Mouse (Mus musculus) bone marrow macrophage, adult 2 months (primary cell): Measurements from ENCODE around the gene Scyl1. TPM values are rescaled to one million over a fixed set of nuclear protein-coding genes. Genes with fewer than 3 reads are reported as not detected.
"Not testable (repeated sequence)": the region's sequence is repeated elsewhere in the genome, so short reads cannot be mapped to it uniquely, and the experiment has no call there.

ENCODE experiments used
- H3K27ac ChIP-seq: 2 replicates; pipeline ENCODE4 v1.5.1; 2012; ENCODE audit warnings: low read depth, low read length; ENCODE audit not compliant: insufficient read depth
- H3K4me1 ChIP-seq: 2 replicates; pipeline ENCODE4 v1.6.1; 2012; ENCODE audit warnings: low read length; ENCODE audit not compliant: control insufficient read depth, insufficient read depth
- H3K4me3 ChIP-seq: 2 replicates; pipeline ENCODE4 v1.5.1; 2012; ENCODE audit warnings: mild to moderate bottlenecking, low read length, moderate library complexity; ENCODE audit not compliant: insufficient read depth
- CTCF ChIP-seq: IDR thresholded peaks from 2 replicates; pipeline ENCODE4 v1.5.1; 2012; ENCODE audit warnings: low read depth, mild to moderate bottlenecking, low read length, moderate library complexity
- POLR2A ChIP-seq: IDR thresholded peaks from 2 replicates; pipeline ENCODE4 v1.6.1; 2012; ENCODE audit warnings: mild to moderate bottlenecking, low read depth, low read length, borderline replicate concordance
- polyA plus RNA-seq: library from polyadenylated mRNA; stranded (reverse); fragments of >200 nt; gene quantifications from 2 replicates; pipeline ENCODE4 v1.2.4, GENCODE M21; 2012; ENCODE audit not compliant: missing spikeins, insufficient read depth, insufficient read length

The Scyl1 gene
- 46.7 and 48.3 TPM in 2 replicates for polyA plus RNA-seq

DNA sequence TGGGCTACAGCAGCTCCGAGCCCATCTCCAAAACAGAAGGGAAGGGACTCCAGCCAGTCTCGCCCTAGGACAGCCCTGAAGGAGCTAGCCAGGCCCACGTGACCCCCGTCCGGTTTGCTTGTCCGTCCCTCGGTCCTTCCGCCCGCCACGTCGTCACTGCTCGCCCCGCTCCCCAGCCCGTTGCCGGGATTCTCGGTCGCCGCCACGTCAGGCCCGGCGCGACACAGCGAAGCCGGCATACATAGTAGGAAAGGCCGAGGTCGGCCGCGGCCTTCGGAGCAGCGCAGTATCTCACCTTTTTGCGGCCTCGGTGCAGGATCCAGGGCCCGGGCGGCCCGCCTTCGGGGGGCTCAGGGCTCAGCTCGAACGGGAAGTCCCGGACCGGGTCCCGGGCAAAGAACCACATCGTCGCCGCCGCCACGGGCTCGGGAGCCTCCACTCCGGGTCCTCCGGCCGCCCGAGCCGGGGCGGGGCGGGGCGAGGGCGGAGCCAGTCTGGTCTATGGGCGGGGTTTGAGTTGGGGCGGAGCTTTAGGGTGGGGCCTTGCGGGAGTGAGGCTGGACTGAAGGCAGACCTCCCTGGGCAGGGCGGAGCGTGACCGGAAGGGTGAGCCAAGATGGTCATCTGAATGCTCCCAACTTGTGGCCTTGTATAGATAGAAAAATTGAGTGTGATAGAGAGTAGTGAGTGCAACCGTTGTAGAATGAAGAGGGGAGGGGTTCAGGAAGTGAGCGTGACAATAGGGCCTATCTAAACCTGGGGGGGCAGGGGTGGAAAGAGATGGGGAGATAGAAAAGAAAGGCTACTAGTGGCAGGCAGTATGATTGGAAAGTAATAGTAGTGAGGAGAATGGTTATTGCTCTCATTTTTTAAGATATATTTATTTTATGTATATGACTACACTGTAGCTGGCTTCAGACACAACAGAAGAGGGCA lies at the start of gene Scyl1:
Gene Scyl1 (minus strand): TSS at position 495 of the 936 bp plus-strand sequence.
- TF ChIP-seq CTCF: no peak
- TF ChIP-seq POLR2A: no peak
- H3K4me1 ChIP-seq: peaks cover 8% of the 10 kb centered on the region
- peak within 1 kb of the TSS; percentile 79 for H3K27ac ChIP-seq
- H3K4me3 ChIP-seq: peak within 1 kb of the TSS; percentile 80

DNA sequence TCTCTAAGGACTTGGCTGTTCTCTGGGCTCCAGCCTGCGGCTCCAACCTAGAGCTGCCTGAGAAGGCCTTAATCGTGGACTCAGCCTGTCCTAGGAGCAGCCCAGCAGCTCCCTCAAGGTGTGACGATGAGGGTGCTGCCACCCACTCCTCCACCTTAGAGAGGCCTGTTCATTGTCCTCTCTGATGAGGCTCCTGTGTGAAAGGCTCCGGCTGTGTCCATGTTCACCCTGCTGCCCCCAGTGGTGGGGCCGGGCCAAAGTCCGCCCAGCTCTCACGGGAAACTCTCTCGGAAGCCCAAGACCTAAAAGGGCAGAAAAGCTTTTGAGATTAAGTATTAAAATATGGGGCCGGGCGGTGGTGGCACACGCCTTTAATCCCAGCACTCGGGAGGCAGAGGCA lies 48.3 kb upstream of the Scyl1 start:
- TF ChIP-seq CTCF: no peak
- Histone ChIP-seq H3K27ac (no peak overlapping the region), H3K4me1 (peaks cover 30% of the 10 kb centered on the region), H3K4me3 (no peak overlapping the region)

DNA sequence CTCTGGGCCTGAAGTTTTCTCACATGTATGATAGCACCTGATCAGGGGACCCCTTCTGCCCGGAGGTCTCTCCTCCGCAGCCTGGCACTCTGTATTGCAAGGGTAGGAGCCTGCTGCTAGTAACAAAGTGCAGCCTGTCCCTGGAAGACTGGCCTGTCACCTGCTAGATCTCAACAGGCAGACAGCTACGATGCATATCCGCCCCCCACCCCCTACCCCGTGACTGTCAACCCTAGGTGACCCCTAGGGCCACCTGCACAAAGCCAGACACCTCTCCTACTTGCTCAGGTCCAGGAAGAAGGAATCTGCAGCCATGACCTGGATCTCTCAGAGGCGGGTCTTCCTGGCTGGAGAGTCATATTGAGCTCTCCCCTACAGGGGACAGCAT lies 47.4 kb upstream of the Scyl1 start:
- H3K27ac ChIP-seq: peak overlapping the region; percentile 60
- no peak overlapping the region for H3K4me3 ChIP-seq
- H3K4me1 ChIP-seq: peaks cover 37% of the 10 kb centered on the region
- no peak for TF ChIP-seq POLR2A
- no peak for TF ChIP-seq CTCF

DNA sequence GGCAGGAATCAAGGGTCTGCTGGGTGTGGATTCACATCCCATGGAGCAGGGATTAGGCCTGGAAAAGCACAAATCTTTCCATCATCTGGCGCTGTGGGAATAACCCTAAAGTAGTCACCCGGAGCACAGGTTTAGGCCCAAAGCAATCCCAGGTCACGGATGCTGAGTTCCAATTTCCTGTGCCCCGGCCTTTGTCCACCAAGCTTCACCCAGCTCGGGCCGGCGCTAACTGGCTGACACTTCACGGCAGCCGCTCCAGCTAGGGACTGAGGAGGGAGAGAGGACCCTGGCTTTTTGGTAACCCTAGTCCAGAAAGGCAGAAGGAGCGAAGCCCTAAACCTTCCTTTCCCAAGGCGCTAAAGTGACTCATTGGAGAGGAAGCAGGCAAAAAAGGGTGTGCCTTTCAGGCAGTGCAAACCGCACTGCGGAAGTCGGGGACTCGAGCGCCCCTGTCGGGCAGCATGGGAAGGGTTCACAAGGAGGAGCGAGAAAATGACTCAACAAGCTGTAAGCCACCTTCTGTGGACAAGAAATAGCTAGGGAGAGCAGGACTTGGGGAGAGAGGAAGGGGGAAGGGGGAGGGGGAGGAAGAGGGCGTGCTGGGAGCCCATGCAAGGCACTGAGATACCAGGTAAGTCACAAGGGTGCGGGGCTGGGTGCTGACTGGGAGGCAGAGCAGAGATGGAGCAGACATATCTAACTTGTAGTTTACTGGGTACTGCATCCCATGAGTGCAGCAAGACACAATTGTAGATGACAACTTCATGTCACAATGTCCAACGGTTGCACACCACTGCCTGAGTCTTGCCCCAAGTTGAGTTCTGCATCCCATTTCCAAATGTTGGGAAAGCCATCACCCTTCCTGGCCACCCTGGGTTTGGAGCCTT lies 46.7 kb upstream of the Scyl1 start:
- Histone ChIP-seq H3K27ac (peak overlapping the region; percentile 77), H3K4me3 (peak overlapping the region; percentile 12), H3K4me1 (peaks cover 43% of the 10 kb centered on the region)
- peak; percentile 45 for TF ChIP-seq CTCF
- no peak for TF ChIP-seq POLR2A

DNA sequence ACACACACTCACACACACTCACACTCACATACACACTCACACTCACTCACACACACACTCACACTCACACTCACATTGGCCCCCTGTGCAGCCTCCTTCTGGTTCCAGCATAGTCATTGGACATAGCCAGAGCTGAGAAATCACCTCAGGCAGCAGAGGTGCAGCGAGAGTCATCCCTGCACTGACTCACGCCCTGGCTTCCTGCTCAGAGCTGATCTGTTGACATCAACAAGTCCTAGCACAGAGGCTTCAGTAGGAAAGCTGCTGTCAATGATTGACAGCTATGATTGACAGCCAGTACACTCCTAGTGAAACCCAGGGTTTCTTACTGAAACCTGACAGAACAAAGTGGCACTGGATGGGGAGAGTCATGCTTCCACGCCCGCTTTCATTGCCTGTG lies 44.7 kb upstream of the Scyl1 start:
- Histone ChIP-seq H3K27ac (peak overlapping the region; percentile 92), H3K4me3 (peak overlapping the region; percentile 33), H3K4me1 (peaks cover 60% of the 10 kb centered on the region)
- TF ChIP-seq CTCF (no peak), POLR2A (no peak)

DNA sequence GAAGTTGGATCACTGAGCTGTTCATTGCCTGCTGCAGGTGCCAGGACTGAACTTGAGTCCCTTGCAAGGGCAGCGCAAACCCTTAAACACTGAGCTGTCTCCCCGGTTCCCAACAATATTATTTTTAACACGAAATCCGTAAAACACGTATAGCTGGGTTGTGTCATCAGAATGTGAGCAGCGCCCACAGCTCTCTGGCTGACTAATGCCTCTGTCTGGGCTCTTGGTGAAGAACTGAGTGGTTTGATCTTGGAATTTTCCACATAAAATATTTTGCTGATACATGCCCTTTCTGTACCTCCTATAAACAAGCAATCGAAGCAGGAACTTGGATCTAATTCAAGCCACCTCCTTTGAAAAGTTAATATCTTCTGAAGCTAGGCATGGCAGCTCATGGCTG lies 43.8 kb upstream of the Scyl1 start:
- peaks cover 66% of the 10 kb centered on the region for H3K4me1 ChIP-seq
- TF ChIP-seq CTCF: no peak
- no peak for TF ChIP-seq POLR2A
- peak overlapping the region; percentile 92 for H3K27ac ChIP-seq
- peak overlapping the region; percentile 5; the same call in 1 of the 2 replicates for H3K4me3 ChIP-seq

DNA sequence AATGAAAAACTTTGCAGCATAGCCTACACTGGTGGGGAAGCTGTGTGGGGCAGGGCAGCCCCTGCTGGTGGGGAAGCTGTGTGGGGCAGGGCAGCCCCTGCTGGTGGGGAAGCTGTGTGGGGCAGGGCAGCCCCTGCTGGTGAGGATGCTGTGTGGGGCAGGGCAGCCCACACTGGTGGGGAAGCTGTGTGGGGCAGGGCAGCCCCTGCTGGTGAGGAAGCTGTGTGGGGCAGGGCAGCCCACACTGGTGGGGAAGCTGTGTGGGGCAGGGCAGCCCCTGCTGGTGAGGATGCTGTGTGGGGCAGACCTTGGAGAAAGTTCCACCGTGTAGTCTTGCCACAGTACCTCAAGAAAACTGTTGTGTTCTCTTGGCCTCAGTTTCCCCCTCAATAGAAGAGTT lies 42.8 kb upstream of the Scyl1 start:
- not testable (repeated sequence) for H3K4me3 ChIP-seq
- peak; percentile 40 for TF ChIP-seq CTCF

DNA sequence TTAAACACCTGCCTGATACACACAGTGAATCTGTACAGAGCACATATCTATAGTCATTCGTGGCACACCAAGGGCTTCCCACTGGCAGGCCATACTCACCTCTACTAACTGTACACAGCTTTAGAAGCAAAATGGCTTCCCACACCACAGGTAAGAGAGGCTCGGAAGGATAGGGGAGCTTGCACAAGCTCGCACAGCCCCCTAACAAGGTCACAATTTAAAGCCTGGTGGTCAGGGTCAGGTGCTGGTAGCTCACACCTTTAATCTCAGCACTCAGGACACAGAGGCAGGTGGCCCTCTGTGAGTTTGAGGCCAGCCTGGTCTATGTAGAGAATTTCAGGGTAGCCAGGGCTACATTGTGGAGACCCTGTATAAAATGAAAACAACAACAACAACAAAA lies 42.3 kb upstream of the Scyl1 start:
- TF ChIP-seq CTCF (no peak), POLR2A (no peak)
- H3K4me3 ChIP-seq: no peak overlapping the region; the same call in 1 of the 2 replicates
- peaks cover 80% of the 10 kb centered on the region for H3K4me1 ChIP-seq
- peak overlapping the region; percentile 92 for H3K27ac ChIP-seq

More for the DNA sequence above, 42.8 kb upstream of the Scyl1 start:
- peak overlapping the region; percentile 92 for H3K27ac ChIP-seq
- H3K4me1 ChIP-seq: peaks cover 75% of the 10 kb centered on the region

DNA sequence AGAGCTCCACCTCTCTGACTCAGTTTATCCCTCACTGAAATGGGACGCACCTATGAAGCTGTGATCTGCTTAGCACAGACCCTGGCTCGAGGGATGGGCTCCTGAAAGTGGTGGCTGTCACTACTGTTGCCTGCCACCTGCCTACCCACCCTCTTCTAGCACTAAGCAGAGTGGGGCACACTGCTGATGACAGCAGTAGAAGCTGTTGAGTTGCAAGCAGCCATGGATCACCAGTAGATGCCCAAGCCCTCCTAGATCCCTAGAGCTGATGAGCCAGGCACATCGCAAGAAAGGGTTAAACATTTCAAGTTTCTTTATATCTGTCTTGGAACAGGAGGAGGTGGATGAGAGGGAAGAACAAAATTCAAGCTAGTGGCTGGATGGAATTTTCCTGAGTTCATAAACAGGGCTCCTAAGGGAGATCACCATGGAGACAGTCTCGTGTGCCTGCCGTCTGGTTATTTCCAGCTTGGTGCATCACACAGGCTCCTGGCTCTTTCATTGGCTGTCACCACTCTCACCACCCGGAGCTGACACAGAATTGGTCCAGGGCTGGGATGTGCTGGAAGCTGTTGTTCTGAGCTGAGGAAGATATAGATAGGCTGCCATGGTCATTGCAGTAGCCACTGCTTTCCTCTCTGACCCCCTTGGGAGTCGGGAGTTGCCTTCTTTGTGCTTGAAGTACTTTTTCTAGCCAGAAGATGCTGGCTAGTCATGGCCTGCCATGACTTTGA lies 40.7 kb upstream of the Scyl1 start:
- Histone ChIP-seq H3K4me3 (peak overlapping the region; percentile 11), H3K4me1 (peaks cover 83% of the 10 kb centered on the region), H3K27ac (peak overlapping the region; percentile 98)
- TF ChIP-seq CTCF: no peak
- peak; percentile 35; the same call in 1 of the 2 replicates for TF ChIP-seq POLR2A
